Mouse (Mus musculus) lung, embryonic 15.5 days (tissue): ENCODE results near the gene Gm5134. TPM values are rescaled to one million over a fixed set of nuclear protein-coding genes. Genes with fewer than 3 reads are reported as not detected.
A peak's percentile ranks its signal among the peaks of the same experiment; 100 is the strongest.

Experiments
- ATAC-seq: fragments of 200-750 bp; cut with Nextera tagmentation; 2 replicates; pipeline ENCODE4 v1.8.0; 2017; ENCODE audit warnings: moderate number of reproducible peaks, borderline replicate concordance; ENCODE audit not compliant: low FRiP score, low TSS enrichment; ENCODE audit errors: extremely low read depth
- H3K27ac ChIP-seq: fragments of 300-500 bp; sonication (generic); 2 replicates; pipeline ENCODE4 v1.5.1; 2015; ENCODE audit warnings: moderate library complexity, mild to moderate bottlenecking, inconsistent platforms
- H3K27me3 ChIP-seq: fragments of 300-500 bp; sonication (generic); 2 replicates; pipeline ENCODE4 v1.6.1; 2015; ENCODE audit warnings: inconsistent platforms
- H3K36me3 ChIP-seq: fragments of 300-500 bp; sonication (generic); 2 replicates; pipeline ENCODE4 v1.6.1; 2015; ENCODE audit warnings: inconsistent platforms
- H3K4me1 ChIP-seq: fragments of 300-500 bp; sonication (generic); 2 replicates; pipeline ENCODE4 v1.6.1; 2015; ENCODE audit warnings: inconsistent platforms
- H3K4me2 ChIP-seq: fragments of 300-500 bp; sonication (generic); 2 replicates; pipeline ENCODE4 v1.6.1; 2015; ENCODE audit warnings: inconsistent platforms, mild to moderate bottlenecking, moderate library complexity
- H3K4me3 ChIP-seq: fragments of 300-500 bp; sonication (generic); 2 replicates; pipeline ENCODE4 v1.5.1; 2015; ENCODE audit warnings: mild to moderate bottlenecking, inconsistent platforms
- H3K9ac ChIP-seq: fragments of 300-500 bp; sonication (generic); 2 replicates; pipeline ENCODE4 v1.6.1; 2015; ENCODE audit warnings: inconsistent platforms
- H3K9me3 ChIP-seq: fragments of 300-500 bp; sonication (generic); 2 replicates; pipeline ENCODE4 v1.6.1; 2016; ENCODE audit warnings: inconsistent platforms
- WGBS: fragments of 180-500 bp; shearing (Covaris S2); methylation state at CpG from one replicate; pipeline ENCODE4 v1.1.7; 2015; 5-methylcytosine and 5-hydroxymethylcytosine counted together
- polyA plus RNA-seq: library from polyadenylated mRNA; unstranded; fragments of >200 nt; fragmentation: Nextera tagmentation; extraction: Ambion mirVana; gene quantifications from 2 replicates; pipeline ENCODE4 v1.2.1, GENCODE M21; 2015

Gene Gm5134
- polyA plus RNA-seq = 0.05 TPM in 1 of 2 replicates, not detected in the other

GRCm38 (mm10) chr10:75954381-75954811 lies at the start of gene Gm5134:
Gm5134 (plus strand) TSS chr10:75954514.
- Histone ChIP-seq H3K4me3 (peak within 1 kb of the TSS; percentile 11), H3K27me3 (peaks cover 23% of the 10 kb centered on the region; the same call in 1 of the 2 replicates), H3K9me3 (no peaks in the 10 kb centered on the region), H3K27ac (no peak within 1 kb of the TSS), H3K4me1 (peaks cover 11% of the 10 kb centered on the region), H3K9ac (no peak within 1 kb of the TSS; the same call in 1 of the 2 replicates), H3K4me2 (peak within 1 kb of the TSS; percentile 47), H3K36me3 (no peaks in the 10 kb centered on the region)
- ATAC-seq = no peak
- 30% methylated on average over 20 of the region's 20 CpGs for WGBS

- Histone ChIP-seq H3K27ac (no peak overlapping the region), H3K36me3 (peaks cover 92% of the 10 kb centered on the region), H3K4me2 (no peak overlapping the region), H3K4me3 (no peak overlapping the region), H3K4me1 (no peaks in the 10 kb centered on the region), H3K27me3 (no peaks in the 10 kb centered on the region), H3K9ac (no peak overlapping the region), H3K9me3 (no peaks in the 10 kb centered on the region)
- 89% methylated on average over 4 of the region's 4 CpGs for WGBS
- ATAC-seq = no peak
Measured at GRCm38 (mm10) chr10:75906882-75907281, 47.4 kb upstream of the Gm5134 start.

GRCm38 (mm10) chr10:75910698-75911097 lies 43.6 kb upstream of the Gm5134 start:
- no peak overlapping the region for H3K27ac ChIP-seq
- H3K4me2 ChIP-seq = no peak overlapping the region
- H3K36me3 ChIP-seq = peaks cover 80% of the 10 kb centered on the region
- no peak overlapping the region for H3K9ac ChIP-seq
- no peaks in the 10 kb centered on the region for H3K9me3 ChIP-seq
- no peaks in the 10 kb centered on the region for H3K27me3 ChIP-seq
- 82% methylated on average over 2 of the region's 2 CpGs for WGBS
- no peak for ATAC-seq
- H3K4me1 ChIP-seq = no peaks in the 10 kb centered on the region
- no peak overlapping the region for H3K4me3 ChIP-seq

- Histone ChIP-seq H3K4me2 (no peak overlapping the region), H3K27ac (no peak overlapping the region), H3K9ac (no peak overlapping the region), H3K4me3 (no peak overlapping the region), H3K4me1 (peaks cover under 1% of the 10 kb centered on the region; the same call in 1 of the 2 replicates), H3K27me3 (no peaks in the 10 kb centered on the region), H3K36me3 (peaks cover 73% of the 10 kb centered on the region), H3K9me3 (no peaks in the 10 kb centered on the region)
- no peak for ATAC-seq
- WGBS = 46% methylated on average over 6 of the region's 6 CpGs
Measured at GRCm38 (mm10) chr10:75913013-75913589, 41.2 kb upstream of the Gm5134 start.

GRCm38 (mm10) chr10:75915557-75915956 lies 38.8 kb upstream of the Gm5134 start:
- Histone ChIP-seq H3K9me3 (no peaks in the 10 kb centered on the region), H3K4me1 (peaks cover 25% of the 10 kb centered on the region), H3K9ac (no peak overlapping the region), H3K4me2 (no peak overlapping the region), H3K27ac (no peak overlapping the region), H3K36me3 (peaks cover 58% of the 10 kb centered on the region), H3K4me3 (no peak overlapping the region), H3K27me3 (no peaks in the 10 kb centered on the region)
- no peak for ATAC-seq
- 74% methylated on average over 7 of the region's 7 CpGs for WGBS

- WGBS = 74% methylated on average over 8 of the region's 8 CpGs
- Histone ChIP-seq H3K4me2 (no peak overlapping the region), H3K36me3 (peaks cover 48% of the 10 kb centered on the region), H3K27me3 (no peaks in the 10 kb centered on the region), H3K4me1 (peaks cover 28% of the 10 kb centered on the region), H3K4me3 (no peak overlapping the region), H3K27ac (no peak overlapping the region), H3K9ac (no peak overlapping the region), H3K9me3 (no peaks in the 10 kb centered on the region)
- no peak for ATAC-seq
Measured at GRCm38 (mm10) chr10:75916840-75917239, 37.5 kb upstream of the Gm5134 start.

GRCm38 (mm10) chr10:75919026-75919425 lies 35.3 kb upstream of the Gm5134 start:
- Histone ChIP-seq H3K36me3 (peaks cover 40% of the 10 kb centered on the region), H3K27ac (no peak overlapping the region), H3K27me3 (no peaks in the 10 kb centered on the region), H3K4me3 (no peak overlapping the region), H3K9ac (no peak overlapping the region), H3K4me1 (peaks cover 39% of the 10 kb centered on the region), H3K4me2 (no peak overlapping the region; the same call in 1 of the 2 replicates), H3K9me3 (no peaks in the 10 kb centered on the region)
- WGBS = 66% methylated on average over 5 of the region's 5 CpGs
- ATAC-seq = no peak

- Histone ChIP-seq H3K27ac (peak within 1 kb of the TSS; percentile 93), H3K27me3 (no peaks in the 10 kb centered on the region), H3K9me3 (no peaks in the 10 kb centered on the region), H3K4me1 (peaks cover 39% of the 10 kb centered on the region), H3K36me3 (peaks cover 35% of the 10 kb centered on the region), H3K4me2 (peak within 1 kb of the TSS; percentile 80), H3K9ac (peak within 1 kb of the TSS; percentile 93), H3K4me3 (peak within 1 kb of the TSS; percentile 96)
- peak; percentile 89 for ATAC-seq
- WGBS = under 1% methylated on average over 76 of the region's 76 CpGs
Measured at GRCm38 (mm10) chr10:75921026-75921725, 33.1 kb upstream of the Gm5134 start, which contains the start of gene Smarcb1. Smarcb1 (minus strand) TSS chr10:75921617.

GRCm38 (mm10) chr10:75921726-75922560 lies 32.4 kb upstream of the Gm5134 start:
- Histone ChIP-seq H3K36me3 (peaks cover 36% of the 10 kb centered on the region), H3K4me1 (peaks cover 39% of the 10 kb centered on the region), H3K9ac (peak overlapping the region; percentile 93), H3K27ac (peak overlapping the region; percentile 93), H3K9me3 (no peaks in the 10 kb centered on the region), H3K4me3 (peak overlapping the region; percentile 96), H3K4me2 (peak overlapping the region; percentile 80), H3K27me3 (no peaks in the 10 kb centered on the region)
- peak; percentile 10; the same call in 1 of the 2 replicates for ATAC-seq
- WGBS = 4% methylated on average over 22 of the region's 22 CpGs

GRCm38 (mm10) chr10:75924324-75924723 lies 30.0 kb upstream of the Gm5134 start:
- WGBS = 52% methylated on average over 2 of the region's 2 CpGs
- ATAC-seq = no peak
- peaks cover 26% of the 10 kb centered on the region for H3K4me1 ChIP-seq

GRCm38 (mm10) chr10:75926396-75926795 lies 27.9 kb upstream of the Gm5134 start:
- H3K9ac ChIP-seq = no peak overlapping the region

More at GRCm38 (mm10) chr10:75924324-75924723, 30.0 kb upstream of the Gm5134 start:
- H3K36me3 ChIP-seq = peaks cover 37% of the 10 kb centered on the region
- H3K27ac ChIP-seq = no peak overlapping the region
- no peak overlapping the region for H3K4me3 ChIP-seq
- H3K4me2 ChIP-seq = no peak overlapping the region
- no peaks in the 10 kb centered on the region for H3K9me3 ChIP-seq
- no peaks in the 10 kb centered on the region for H3K27me3 ChIP-seq
- no peak overlapping the region for H3K9ac ChIP-seq

More at GRCm38 (mm10) chr10:75926396-75926795, 27.9 kb upstream of the Gm5134 start:
- Histone ChIP-seq H3K4me1 (peaks cover 29% of the 10 kb centered on the region), H3K4me3 (no peak overlapping the region), H3K4me2 (no peak overlapping the region), H3K9me3 (no peaks in the 10 kb centered on the region), H3K27ac (no peak overlapping the region), H3K36me3 (peaks cover 37% of the 10 kb centered on the region), H3K27me3 (peaks cover 2% of the 10 kb centered on the region)
- ATAC-seq = no peak
- 64% methylated on average over 13 of the region's 13 CpGs for WGBS
